Mouse (Mus musculus): ENCODE data around the gene Fgf13. TPM values are rescaled to one million over a fixed set of nuclear protein-coding genes. Genes with fewer than 3 reads are reported as not detected.

Gene Fgf13
- 0.53 and 4.1 TPM in 2 replicates for total RNA-seq (2017)

GRCm38 (mm10) chrX:59567695-59568431 is at the start of gene Fgf13:
Gene Fgf13 (minus strand): TSS chrX:59568071.
- ATAC-seq (replicated peaks; ENCODE audit: low read depth, poor library complexity, severe bottlenecking) = peak; percentile 67

- peak; percentile 54; the same call in 1 of the 2 replicates for ATAC-seq (replicated peaks; ENCODE audit: low read depth, poor library complexity, severe bottlenecking)
Observed at GRCm38 (mm10) chrX:59606535-59606934, 38.7 kb upstream of the Fgf13 start.

GRCm38 (mm10) chrX:59589050-59589449 is 21.2 kb upstream of the Fgf13 start:
- ATAC-seq (replicated peaks; ENCODE audit: low read depth, poor library complexity, severe bottlenecking) = peak; percentile 95

GRCm38 (mm10) chrX:59585508-59586186 is 17.8 kb upstream of the Fgf13 start:
- ATAC-seq (replicated peaks; ENCODE audit: low read depth, poor library complexity, severe bottlenecking) = no peak

- no peak for ATAC-seq (replicated peaks; ENCODE audit: low read depth, poor library complexity, severe bottlenecking)
Observed at GRCm38 (mm10) chrX:59584034-59584433, 16.2 kb upstream of the Fgf13 start.

GRCm38 (mm10) chrX:59566826-59567694 is 811 bp downstream of the Fgf13 start:
- peak; percentile 52 for ATAC-seq (replicated peaks; ENCODE audit: low read depth, poor library complexity, severe bottlenecking)

GRCm38 (mm10) chrX:59566017-59566679 is 1.7 kb downstream of the Fgf13 start:
- ATAC-seq (replicated peaks; ENCODE audit: low read depth, poor library complexity, severe bottlenecking) = peak; percentile 61

GRCm38 (mm10) chrX:59547931-59548330 is 19.9 kb downstream of the Fgf13 start:
- ATAC-seq (replicated peaks; ENCODE audit: low read depth, poor library complexity, severe bottlenecking) = no peak

GRCm38 (mm10) chrX:59508273-59508672 is 59.6 kb downstream of the Fgf13 start:
- ATAC-seq (replicated peaks; ENCODE audit: low read depth, poor library complexity, severe bottlenecking) = no peak

- no peak for ATAC-seq (replicated peaks; ENCODE audit: low read depth, poor library complexity, severe bottlenecking)
Observed at GRCm38 (mm10) chrX:59493388-59493787, 74.5 kb downstream of the Fgf13 start.

- ATAC-seq (replicated peaks; ENCODE audit: low read depth, poor library complexity, severe bottlenecking) = no peak
Observed at GRCm38 (mm10) chrX:59485426-59485825, 82.4 kb downstream of the Fgf13 start.

- ATAC-seq (replicated peaks; ENCODE audit: low read depth, poor library complexity, severe bottlenecking) = no peak
Observed at GRCm38 (mm10) chrX:59402596-59403285, 165.1 kb downstream of the Fgf13 start.

GRCm38 (mm10) chrX:59290916-59291411 is 276.9 kb downstream of the Fgf13 start:
- no peak for ATAC-seq (replicated peaks; ENCODE audit: low read depth, poor library complexity, severe bottlenecking)

GRCm38 (mm10) chrX:59251576-59251975 is 316.3 kb downstream of the Fgf13 start:
- ATAC-seq (replicated peaks; ENCODE audit: low read depth, poor library complexity, severe bottlenecking) = no peak

GRCm38 (mm10) chrX:59243752-59244151 is 324.1 kb downstream of the Fgf13 start:
- ATAC-seq (replicated peaks; ENCODE audit: low read depth, poor library complexity, severe bottlenecking) = no peak

- ATAC-seq (replicated peaks; ENCODE audit: low read depth, poor library complexity, severe bottlenecking) = no peak
Observed at GRCm38 (mm10) chrX:59243176-59243575, 324.7 kb downstream of the Fgf13 start.

- ATAC-seq (replicated peaks; ENCODE audit: low read depth, poor library complexity, severe bottlenecking) = no peak
Observed at GRCm38 (mm10) chrX:59241460-59241747, 326.5 kb downstream of the Fgf13 start.

GRCm38 (mm10) chrX:59240683-59241459 is 327.0 kb downstream of the Fgf13 start:
- no peak for ATAC-seq (replicated peaks; ENCODE audit: low read depth, poor library complexity, severe bottlenecking)

GRCm38 (mm10) chrX:59220675-59221074 is 347.2 kb downstream of the Fgf13 start:
- ATAC-seq (replicated peaks; ENCODE audit: low read depth, poor library complexity, severe bottlenecking) = no peak

Data from common myeloid progenitor, adult 5-6 weeks (primary cell).